Mouse (Mus musculus) layer of hippocampus, postnatal 36 days (tissue): ENCODE measurements around the gene Prss12. TPM values are rescaled to one million over a fixed set of nuclear protein-coding genes. Genes with fewer than 3 reads are reported as not detected.

ENCODE experiments used
- DNase-seq, 2 experiments: peaks; one replicate each; pipeline ENCODE4 v3.0.0; 2022
- total RNA-seq, 2 experiments: library from RNA; stranded (reverse); gene quantifications; 2 replicates each; pipeline ENCODE4 v1.2.3; 2021

Prss12 gene
- 10 to 100 TPM; 10.1 to 12.2 TPM for total RNA-seq

GRCm38 (mm10) chr3:123446708-123447537 lies at the start of gene Prss12:
TSS of gene Prss12 (plus strand) at chr3:123446913.
- peak; percentile 53 to 64 for DNase-seq

GRCm38 (mm10) chr3:123397562-123398481 lies 48.9 kb upstream of the Prss12 start:
- DNase-seq, result no peak

GRCm38 (mm10) chr3:123404945-123405344 lies 41.8 kb upstream of the Prss12 start:
- no peak for DNase-seq

- no peak for DNase-seq
Observed at GRCm38 (mm10) chr3:123411821-123412578, 34.7 kb upstream of the Prss12 start.

GRCm38 (mm10) chr3:123413173-123413572 lies 33.5 kb upstream of the Prss12 start:
- DNase-seq, result no peak

- DNase-seq, result no peak
Observed at GRCm38 (mm10) chr3:123425647-123426046, 21.1 kb upstream of the Prss12 start.

- no peak for DNase-seq
Observed at GRCm38 (mm10) chr3:123428005-123428404, 18.7 kb upstream of the Prss12 start.

- DNase-seq, result no peak
Observed at GRCm38 (mm10) chr3:123429597-123430458, 16.9 kb upstream of the Prss12 start.

GRCm38 (mm10) chr3:123431951-123432674 lies 14.6 kb upstream of the Prss12 start:
- DNase-seq, result no peak

- no peak for DNase-seq
Observed at GRCm38 (mm10) chr3:123433362-123433761, 13.4 kb upstream of the Prss12 start.

- DNase-seq, result no peak
Observed at GRCm38 (mm10) chr3:123437608-123438007, 9.1 kb upstream of the Prss12 start.

- DNase-seq, result no peak
Observed at GRCm38 (mm10) chr3:123440490-123440889, 6.2 kb upstream of the Prss12 start.

GRCm38 (mm10) chr3:123444466-123444865 lies 2.2 kb upstream of the Prss12 start:
- DNase-seq, result no peak

- DNase-seq, result no peak
Observed at GRCm38 (mm10) chr3:123447538-123448059, 886 bp downstream of the Prss12 start.

GRCm38 (mm10) chr3:123448096-123448495 lies 1.4 kb downstream of the Prss12 start:
- DNase-seq, result no peak

GRCm38 (mm10) chr3:123450107-123450506 lies 3.4 kb downstream of the Prss12 start:
- no peak for DNase-seq

GRCm38 (mm10) chr3:123452904-123453303 lies 6.2 kb downstream of the Prss12 start:
- DNase-seq, result no peak

- no peak for DNase-seq
Observed at GRCm38 (mm10) chr3:123459492-123459891, 12.8 kb downstream of the Prss12 start.

- DNase-seq, result no peak
Observed at GRCm38 (mm10) chr3:123460436-123460835, 13.7 kb downstream of the Prss12 start.

- no peak for DNase-seq
Observed at GRCm38 (mm10) chr3:123462264-123462663, 15.6 kb downstream of the Prss12 start.

GRCm38 (mm10) chr3:123476833-123477232 lies 30.1 kb downstream of the Prss12 start:
- DNase-seq, result no peak
